Mouse (Mus musculus): ENCODE results near the gene Olfr955.

Olfr955 gene

GRCm38 (mm10) chr9:39471844-39472243 is at the start of gene Olfr955:
Gene Olfr955, minus strand, starts transcription at chr9:39471944.
- no peak for DNase-seq

GRCm38 (mm10) chr9:39518595-39518994 is 46.9 kb upstream of the Olfr955 start:
- DNase-seq = no peak

- DNase-seq = no peak
These were observed 43.8 kb upstream of the Olfr955 start, which contains the start of gene Olfr957 for GRCm38 (mm10) chr9:39515531-39515930. Gene Olfr957, minus strand, starts transcription at chr9:39515809.

GRCm38 (mm10) chr9:39509412-39509811 is 37.7 kb upstream of the Olfr955 start:
- no peak for DNase-seq

GRCm38 (mm10) chr9:39508998-39509397 is 37.3 kb upstream of the Olfr955 start:
- peak; percentile 41 to 72 for DNase-seq

- no peak for DNase-seq
These were observed 22.2 kb upstream of the Olfr955 start, which contains the start of gene Olfr44 for GRCm38 (mm10) chr9:39493895-39494294. Gene Olfr44, minus strand, starts transcription at chr9:39493995.

- DNase-seq = no peak
These were observed 15.3 kb downstream of the Olfr955 start, which contains the start of gene Olfr954 for GRCm38 (mm10) chr9:39456401-39456800. Gene Olfr954, plus strand, starts transcription at chr9:39456701.

- DNase-seq = no peak
These were observed 44.7 kb downstream of the Olfr955 start, which contains the start of gene Olfr952 for GRCm38 (mm10) chr9:39427048-39427447. Gene Olfr952, minus strand, starts transcription at chr9:39427148.
